Mouse (Mus musculus): ENCODE data around the gene Rdh1. TPM values are rescaled to one million over a fixed set of nuclear protein-coding genes. Genes with fewer than 3 reads are reported as not detected.
"Not testable (repeated sequence)": the region's sequence is repeated elsewhere in the genome, so short reads cannot be mapped to it uniquely, and the experiment has no call there.

Rdh1 gene
- total and polyA plus RNA-seq, 2 experiments from 2014 or later = not detected

GRCm38 (mm10) chr10:127800891-127801290, 41.4 kb downstream of the Rdh1 start, which contains the start of gene Rdh16:
Gene Rdh16 (plus strand): TSS chr10:127801152.
- DNase-seq (ENCODE audit: low spot score) = no peak
- TF ChIP-seq CTCF (IDR thresholded peaks at IDR 0.05; ENCODE audit: low read depth) (no peak), EP300 (IDR thresholded peaks at IDR 0.05; ENCODE audit: low read depth) (no peak)
- Histone ChIP-seq H3K27ac (ENCODE audit: low read depth) (no peak within 1 kb of the TSS), H3K4me2 (ENCODE audit: low read depth, low read length) (no peak within 1 kb of the TSS), H3K36me3 (replicated peaks; ENCODE audit: control insufficient read depth, insufficient read depth, low read length) (no peaks in the 10 kb centered on the region), H3K9me3 (replicated peaks; ENCODE audit: control insufficient read depth, low read length) (no peaks in the 10 kb centered on the region), H3K27me3 (ENCODE audit: control insufficient read depth, insufficient read depth, low read length) (no peaks in the 10 kb centered on the region), H3K9ac (replicated peaks; ENCODE audit: low read depth, low read length) (no peak within 1 kb of the TSS), H3K4me3 (ENCODE audit: low read depth, low read length) (no peak within 1 kb of the TSS), H3K4me1 (ENCODE audit: control insufficient read depth, insufficient read depth) (no peaks in the 10 kb centered on the region)
- WGBS = 68% methylated on average over 6 of the region's 6 CpGs
- no peak for ATAC-seq (ENCODE audit: insufficient read depth, low read depth)

- Histone ChIP-seq H3K36me3 (replicated peaks; ENCODE audit: control insufficient read depth, insufficient read depth, low read length) (no peaks in the 10 kb centered on the region), H3K9ac (replicated peaks; ENCODE audit: low read depth, low read length) (no peak overlapping the region), H3K4me3 (ENCODE audit: low read depth, low read length) (no peak overlapping the region), H3K4me1 (ENCODE audit: control insufficient read depth, insufficient read depth) (no peaks in the 10 kb centered on the region), H3K27ac (ENCODE audit: low read depth) (no peak overlapping the region), H3K9me3 (replicated peaks; ENCODE audit: control insufficient read depth, low read length) (no peaks in the 10 kb centered on the region), H3K27me3 (ENCODE audit: control insufficient read depth, insufficient read depth, low read length) (no peaks in the 10 kb centered on the region), H3K4me2 (ENCODE audit: low read depth, low read length) (no peak overlapping the region)
- DNase-seq (ENCODE audit: low spot score) (no peak), ATAC-seq (ENCODE audit: insufficient read depth, low read depth) (no peak)
- no peak for TF ChIP-seq EP300 (IDR thresholded peaks at IDR 0.05; ENCODE audit: low read depth)
- no peak for TF ChIP-seq CTCF (IDR thresholded peaks at IDR 0.05; ENCODE audit: low read depth)
- WGBS = 79% methylated on average over 2 of the region's 2 CpGs
These were observed 42.1 kb downstream of the Rdh1 start for GRCm38 (mm10) chr10:127801612-127802011.

- DNase-seq (ENCODE audit: low spot score) = no peak
- TF ChIP-seq EP300 (IDR thresholded peaks at IDR 0.05; ENCODE audit: low read depth) = no peak
These were observed 42.7 kb downstream of the Rdh1 start for GRCm38 (mm10) chr10:127802236-127802635.

GRCm38 (mm10) chr10:127804416-127804815, 44.9 kb downstream of the Rdh1 start:
- H3K36me3 ChIP-seq (replicated peaks; ENCODE audit: control insufficient read depth, insufficient read depth, low read length) = no peaks in the 10 kb centered on the region
- no peaks in the 10 kb centered on the region for H3K4me1 ChIP-seq (ENCODE audit: control insufficient read depth, insufficient read depth)
- no peaks in the 10 kb centered on the region for H3K27me3 ChIP-seq (ENCODE audit: control insufficient read depth, insufficient read depth, low read length)
- no peak overlapping the region for H3K4me3 ChIP-seq (ENCODE audit: low read depth, low read length)
- WGBS = 71% methylated on average over 7 of the region's 7 CpGs
- no peak overlapping the region for H3K27ac ChIP-seq (ENCODE audit: low read depth)
- H3K4me2 ChIP-seq (ENCODE audit: low read depth, low read length) = no peak overlapping the region
- DNase-seq (ENCODE audit: low spot score) (no peak), ATAC-seq (ENCODE audit: insufficient read depth, low read depth) (no peak)
- no peak overlapping the region for H3K9ac ChIP-seq (replicated peaks; ENCODE audit: low read depth, low read length)
- TF ChIP-seq EP300 (IDR thresholded peaks at IDR 0.05; ENCODE audit: low read depth) (no peak), CTCF (IDR thresholded peaks at IDR 0.05; ENCODE audit: low read depth) (no peak)
- no peaks in the 10 kb centered on the region for H3K9me3 ChIP-seq (replicated peaks; ENCODE audit: control insufficient read depth, low read length)

More at GRCm38 (mm10) chr10:127802236-127802635, 42.7 kb downstream of the Rdh1 start:
- Histone ChIP-seq H3K36me3 (replicated peaks; ENCODE audit: control insufficient read depth, insufficient read depth, low read length) (no peaks in the 10 kb centered on the region), H3K4me1 (ENCODE audit: control insufficient read depth, insufficient read depth) (no peaks in the 10 kb centered on the region), H3K27ac (ENCODE audit: low read depth) (no peak overlapping the region), H3K9me3 (replicated peaks; ENCODE audit: control insufficient read depth, low read length) (no peaks in the 10 kb centered on the region), H3K9ac (replicated peaks; ENCODE audit: low read depth, low read length) (no peak overlapping the region), H3K4me3 (ENCODE audit: low read depth, low read length) (no peak overlapping the region), H3K4me2 (ENCODE audit: low read depth, low read length) (no peak overlapping the region), H3K27me3 (ENCODE audit: control insufficient read depth, insufficient read depth, low read length) (no peaks in the 10 kb centered on the region)
- 67% methylated on average over 5 of the region's 5 CpGs for WGBS
- no peak for ATAC-seq (ENCODE audit: insufficient read depth, low read depth)

- DNase-seq (ENCODE audit: low spot score) = no peak
- Histone ChIP-seq H3K9me3 (replicated peaks; ENCODE audit: control insufficient read depth, low read length) (no peaks in the 10 kb centered on the region), H3K27ac (ENCODE audit: low read depth) (no peak overlapping the region), H3K4me2 (ENCODE audit: low read depth, low read length) (no peak overlapping the region), H3K4me1 (ENCODE audit: control insufficient read depth, insufficient read depth) (no peaks in the 10 kb centered on the region), H3K9ac (replicated peaks; ENCODE audit: low read depth, low read length) (no peak overlapping the region), H3K27me3 (ENCODE audit: control insufficient read depth, insufficient read depth, low read length) (no peaks in the 10 kb centered on the region), H3K36me3 (replicated peaks; ENCODE audit: control insufficient read depth, insufficient read depth, low read length) (no peaks in the 10 kb centered on the region), H3K4me3 (ENCODE audit: low read depth, low read length) (no peak overlapping the region)
- no peak for ATAC-seq (ENCODE audit: insufficient read depth, low read depth)
- TF ChIP-seq CTCF (IDR thresholded peaks at IDR 0.05; ENCODE audit: low read depth) (no peak), EP300 (IDR thresholded peaks at IDR 0.05; ENCODE audit: low read depth) (no peak)
These were observed 56.4 kb downstream of the Rdh1 start for GRCm38 (mm10) chr10:127815888-127816287.

GRCm38 (mm10) chr10:127817268-127817910, 57.9 kb downstream of the Rdh1 start:
- WGBS = 75% methylated on average over 4 of the region's 4 CpGs
- H3K9ac ChIP-seq (replicated peaks; ENCODE audit: low read depth, low read length); H3K4me2 ChIP-seq (ENCODE audit: low read depth, low read length); H3K27ac ChIP-seq (ENCODE audit: low read depth); H3K4me3 ChIP-seq (ENCODE audit: low read depth, low read length); H3K36me3 ChIP-seq (replicated peaks; ENCODE audit: control insufficient read depth, insufficient read depth, low read length); H3K4me1 ChIP-seq (ENCODE audit: control insufficient read depth, insufficient read depth); DNase-seq (ENCODE audit: low spot score); H3K27me3 ChIP-seq (ENCODE audit: control insufficient read depth, insufficient read depth, low read length); ATAC-seq (ENCODE audit: insufficient read depth, low read depth); H3K9me3 ChIP-seq (replicated peaks; ENCODE audit: control insufficient read depth, low read length): not testable (repeated sequence)

Other genes starting within 250 kb of the Rdh1 start
- 43.8 and 68.3 TPM in 2 replicates for gene Ndufa4l2, start 244.8 kb upstream of the Rdh1 start, total RNA-seq (2014; rRNA removed; ENCODE audit: low replicate concordance)
- 46.4 and 47.6 TPM in 2 replicates for gene Ndufa4l2, start 244.8 kb upstream of the Rdh1 start, polyA plus RNA-seq (2015; fragmentation: Nextera tagmentation; extraction: Ambion mirVana)
- gene Shmt2, start 237.3 kb upstream of the Rdh1 start, total RNA-seq (2014; rRNA removed; ENCODE audit: low replicate concordance) = 109 and 161 TPM in 2 replicates
- gene Shmt2, start 237.3 kb upstream of the Rdh1 start, polyA plus RNA-seq (2015; fragmentation: Nextera tagmentation; extraction: Ambion mirVana) = 47.9 and 51.5 TPM in 2 replicates
- gene Nxph4, start 225.2 kb upstream of the Rdh1 start, total RNA-seq (2014; rRNA removed; ENCODE audit: low replicate concordance) = not detected in 2 replicates
- gene Nxph4, start 225.2 kb upstream of the Rdh1 start, polyA plus RNA-seq (2015; fragmentation: Nextera tagmentation; extraction: Ambion mirVana) = 0.41 and 0.49 TPM in 2 replicates
- gene Lrp1, start 138.6 kb upstream of the Rdh1 start, total RNA-seq (2014; rRNA removed; ENCODE audit: low replicate concordance) = 37.0 and 65.9 TPM in 2 replicates
- gene Lrp1, start 138.6 kb upstream of the Rdh1 start, polyA plus RNA-seq (2015; fragmentation: Nextera tagmentation; extraction: Ambion mirVana) = 15.4 and 15.7 TPM in 2 replicates
- gene Stat6, start 116.7 kb upstream of the Rdh1 start, total RNA-seq (2014; rRNA removed; ENCODE audit: low replicate concordance) = 38.1 and 42.3 TPM in 2 replicates
- gene Stat6, start 116.7 kb upstream of the Rdh1 start, polyA plus RNA-seq (2015; fragmentation: Nextera tagmentation; extraction: Ambion mirVana) = 24.0 and 24.6 TPM in 2 replicates
- 10.0 and 16.0 TPM in 2 replicates for gene Nemp1, start 92.8 kb upstream of the Rdh1 start, total RNA-seq (2014; rRNA removed; ENCODE audit: low replicate concordance)
- gene Nemp1, start 92.8 kb upstream of the Rdh1 start, polyA plus RNA-seq (2015; fragmentation: Nextera tagmentation; extraction: Ambion mirVana) = 4.2 and 4.5 TPM in 2 replicates
- 15.3 and 17.0 TPM in 2 replicates for gene Nab2, start 91.2 kb upstream of the Rdh1 start, total RNA-seq (2014; rRNA removed; ENCODE audit: low replicate concordance)
- gene Nab2, start 91.2 kb upstream of the Rdh1 start, polyA plus RNA-seq (2015; fragmentation: Nextera tagmentation; extraction: Ambion mirVana) = 4.0 and 5.3 TPM in 2 replicates
- not detected in 2 replicates for gene Myo1a, start 54.6 kb upstream of the Rdh1 start, total RNA-seq (2014; rRNA removed; ENCODE audit: low replicate concordance)
- 0.04 and 0.05 TPM in 2 replicates for gene Myo1a, start 54.6 kb upstream of the Rdh1 start, polyA plus RNA-seq (2015; fragmentation: Nextera tagmentation; extraction: Ambion mirVana)
- not detected in 2 replicates for gene Tac2, start 35.2 kb upstream of the Rdh1 start, total RNA-seq (2014; rRNA removed; ENCODE audit: low replicate concordance)
- 0.23 and 0.25 TPM in 2 replicates for gene Tac2, start 35.2 kb upstream of the Rdh1 start, polyA plus RNA-seq (2015; fragmentation: Nextera tagmentation; extraction: Ambion mirVana)
- gene Zbtb39, start 20.2 kb upstream of the Rdh1 start, total RNA-seq (2014; rRNA removed; ENCODE audit: low replicate concordance) = 5.2 and 5.8 TPM in 2 replicates
- gene Zbtb39, start 20.2 kb upstream of the Rdh1 start, polyA plus RNA-seq (2015; fragmentation: Nextera tagmentation; extraction: Ambion mirVana) = 0.94 and 1.1 TPM in 2 replicates
- 13.6 and 20.6 TPM in 2 replicates for gene Gpr182, start 8.0 kb upstream of the Rdh1 start, total RNA-seq (2014; rRNA removed; ENCODE audit: low replicate concordance)
- 9.9 and 11.2 TPM in 2 replicates for gene Gpr182, start 8.0 kb upstream of the Rdh1 start, polyA plus RNA-seq (2015; fragmentation: Nextera tagmentation; extraction: Ambion mirVana)
- gene Rdh16f1, start 66 bp downstream of the Rdh1 start, total RNA-seq (2014; rRNA removed; ENCODE audit: low replicate concordance) = not detected in 2 replicates
- 0.22 TPM in 1 of 2 replicates, not detected in the other for gene Rdh16f1, start 66 bp downstream of the Rdh1 start, polyA plus RNA-seq (2015; fragmentation: Nextera tagmentation; extraction: Ambion mirVana)
- 0.04 and 0.27 TPM in 2 replicates for gene Rdh9, start 16.7 kb downstream of the Rdh1 start, total RNA-seq (2014; rRNA removed; ENCODE audit: low replicate concordance)
- gene Rdh9, start 16.7 kb downstream of the Rdh1 start, polyA plus RNA-seq (2015; fragmentation: Nextera tagmentation; extraction: Ambion mirVana) = 0.34 TPM in 1 of 2 replicates, not detected in the other
- gene Rdh16, start 41.4 kb downstream of the Rdh1 start, total RNA-seq (2014; rRNA removed; ENCODE audit: low replicate concordance) = not detected in 2 replicates
- gene Rdh16, start 41.4 kb downstream of the Rdh1 start, polyA plus RNA-seq (2015; fragmentation: Nextera tagmentation; extraction: Ambion mirVana) = not detected in 2 replicates
- not detected in 2 replicates for gene Rdh19, start 90.2 kb downstream of the Rdh1 start, total RNA-seq (2014; rRNA removed; ENCODE audit: low replicate concordance)
- gene Rdh19, start 90.2 kb downstream of the Rdh1 start, polyA plus RNA-seq (2015; fragmentation: Nextera tagmentation; extraction: Ambion mirVana) = not detected in 2 replicates
- gene Rdh16f2, start 106.8 kb downstream of the Rdh1 start, total RNA-seq (2014; rRNA removed; ENCODE audit: low replicate concordance) = not detected in 2 replicates
- gene Rdh16f2, start 106.8 kb downstream of the Rdh1 start, polyA plus RNA-seq (2015; fragmentation: Nextera tagmentation; extraction: Ambion mirVana) = not detected in 2 replicates
- 0.46 TPM in 1 of 2 replicates, not detected in the other for gene Rdh7, start 129.1 kb downstream of the Rdh1 start, total RNA-seq (2014; rRNA removed; ENCODE audit: low replicate concordance)
- not detected in 2 replicates for gene Rdh7, start 129.1 kb downstream of the Rdh1 start, polyA plus RNA-seq (2015; fragmentation: Nextera tagmentation; extraction: Ambion mirVana)
- not detected in 2 replicates for gene Sdr9c7, start 138.8 kb downstream of the Rdh1 start, total RNA-seq (2014; rRNA removed; ENCODE audit: low replicate concordance)
- gene Sdr9c7, start 138.8 kb downstream of the Rdh1 start, polyA plus RNA-seq (2015; fragmentation: Nextera tagmentation; extraction: Ambion mirVana) = not detected in 2 replicates
- gene Hsd17b6, start 247.9 kb downstream of the Rdh1 start, total RNA-seq (2014; rRNA removed; ENCODE audit: low replicate concordance) = not detected in 2 replicates
- gene Hsd17b6, start 247.9 kb downstream of the Rdh1 start, polyA plus RNA-seq (2015; fragmentation: Nextera tagmentation; extraction: Ambion mirVana) = not detected in 2 replicates

All from heart, postnatal 0 days (tissue).